In genomic region chr13:56189688-56190087, GRCm38 (mm10) we compare ENCODE assay signal across 14 mouse cellular contexts. TPM values are rescaled to one million over a fixed set of nuclear protein-coding genes. Genes with fewer than 3 reads are reported as not detected.
DNase-seq lines count a peak whose midpoint lies in the region; ATAC-seq and TF ChIP-seq lines count a peak whose summit lies in the region.
"Had no signal": no experiment of that assay in that cellular context is flagged by ENCODE, and none has a peak within 500 bp of the region (broad histone marks: within the 10 kb centered on the region; RNA-seq: fewer than 3 reads in every experiment).

No protein-coding gene starts in this region.

- no peaks in the 10 kb centered on the region for H3K27me3 ChIP-seq in liver, embryonic 14.5 days (ENCODE audit: control insufficient read depth, insufficient read depth, low read length)
- no peaks in the 10 kb centered on the region for H3K27me3 ChIP-seq in liver, embryonic 11.5 days (replicated peaks; ENCODE audit: control insufficient read depth, insufficient read depth, low read length)
- no peaks in the 10 kb centered on the region for H3K27me3 ChIP-seq in stomach, postnatal 0 days (ENCODE audit: control insufficient read depth, insufficient read depth, low read length)
- H3K27me3 ChIP-seq: embryonic facial prominence, embryonic 13.5 days; limb, embryonic 12.5 days; neural tube, embryonic 12.5 days had no signal

- H3K4me2 ChIP-seq in liver, embryonic 14.5 days (ENCODE audit: low read depth), result no peak overlapping the region
- no peak overlapping the region for H3K4me2 ChIP-seq in liver, embryonic 11.5 days
- H3K4me2 ChIP-seq in stomach, postnatal 0 days (replicated peaks; ENCODE audit: low read depth), result no peak overlapping the region
- H3K4me2 ChIP-seq: embryonic facial prominence, embryonic 13.5 days; heart, embryonic 13.5 days; limb, embryonic 12.5 days; neural tube, embryonic 12.5 days had no signal

- no peak for ATAC-seq in CD4-positive, CD25-positive, alpha-beta regulatory T cell, adult 4 months
- no peak for ATAC-seq in liver, embryonic 14.5 days (ENCODE audit: insufficient read depth)
- ATAC-seq in liver, embryonic 11.5 days (replicated peaks; ENCODE audit: low FRiP score), result no peak
- no peak for ATAC-seq in stomach, postnatal 0 days (ENCODE audit: low FRiP score, low TSS enrichment)

- WGBS in liver, embryonic 14.5 days (ENCODE audit: insufficient replicate concordance), result 47% methylated on average over 5 of the region's 5 CpGs
- WGBS in liver, embryonic 11.5 days, result 74% methylated on average over 5 of the region's 5 CpGs
- 72% methylated on average over 5 of the region's 5 CpGs for WGBS in stomach, postnatal 0 days

- peak; percentile 64 for TF ChIP-seq CTCF in liver, embryonic 14.5 days (IDR thresholded peaks at IDR 0.05; ENCODE audit: low read depth)
- TF ChIP-seq CTCF in stomach, postnatal 0 days (IDR thresholded peaks at IDR 0.05; ENCODE audit: low read depth), result peak; percentile 46

- H3K36me3 ChIP-seq in liver, embryonic 14.5 days (replicated peaks; ENCODE audit: control insufficient read depth, insufficient read depth, low read depth), result no peaks in the 10 kb centered on the region
- H3K36me3 ChIP-seq in liver, embryonic 11.5 days (ENCODE audit: control insufficient read depth, insufficient read depth, low read length), result no peaks in the 10 kb centered on the region
- H3K36me3 ChIP-seq in ES-E14 (ENCODE audit: control insufficient read depth, insufficient read depth, low read length, poor library complexity, severe bottlenecking), result no peaks in the 10 kb centered on the region
- H3K36me3 ChIP-seq in stomach, postnatal 0 days (ENCODE audit: control insufficient read depth, insufficient read depth, low read length), result no peaks in the 10 kb centered on the region
- H3K36me3 ChIP-seq: embryonic facial prominence, embryonic 13.5 days; heart, embryonic 13.5 days; limb, embryonic 12.5 days; neural tube, embryonic 12.5 days had no signal

- H3K27ac ChIP-seq in liver, embryonic 14.5 days, result no peak overlapping the region
- H3K27ac ChIP-seq in liver, embryonic 11.5 days (ENCODE audit: low read depth, low read length), result no peak overlapping the region
- no peak overlapping the region for H3K27ac ChIP-seq in ES-E14 (ENCODE audit: insufficient read depth, low read depth, low read length, poor library complexity, severe bottlenecking)
- no peak overlapping the region for H3K27ac ChIP-seq in stomach, postnatal 0 days (replicated peaks)
- H3K27ac ChIP-seq: embryonic facial prominence, embryonic 13.5 days; heart, embryonic 13.5 days; limb, embryonic 12.5 days; neural tube, embryonic 12.5 days had no signal

- no peak overlapping the region for H3K4me3 ChIP-seq in liver, embryonic 14.5 days (ENCODE audit: insufficient read depth in 1 of 2, low read depth in 2 of 2, low read length in 2 of 2)
- no peak overlapping the region for H3K4me3 ChIP-seq in liver, embryonic 11.5 days (ENCODE audit: low read depth, low read length)
- no peak overlapping the region for H3K4me3 ChIP-seq in ES-E14 (ENCODE audit: insufficient read depth in 1 of 2, low read depth in 1 of 2, low read length in 2 of 2, poor library complexity in 1 of 2, severe bottlenecking in 1 of 2)
- no peak overlapping the region for H3K4me3 ChIP-seq in stomach, postnatal 0 days (ENCODE audit: low read depth, low read length)
- H3K4me3 ChIP-seq: embryonic facial prominence, embryonic 13.5 days; heart, embryonic 13.5 days; limb, embryonic 12.5 days; neural tube, embryonic 12.5 days had no signal

- peak; percentile 59 for DNase-seq in CD4-positive, CD25-positive, alpha-beta regulatory T cell, adult 2 months (ENCODE audit: low read depth, low spot score)
- DNase-seq in liver, embryonic 14.5 days (ENCODE audit: low read depth in 3 of 3, low spot score in 3 of 3), result no peak
- no peak for DNase-seq in liver, embryonic 11.5 days (ENCODE audit: low spot score)
- no peak for DNase-seq in ES-E14 (ENCODE audit: low read depth, low spot score)
- DNase-seq in stomach, postnatal 0 days (ENCODE audit: low spot score), result no peak
- DNase-seq in frontal cortex, postnatal 14 days (ENCODE audit: low spot score in 2 of 2), result no peak
- DNase-seq in right cerebral cortex, postnatal 25 days, result no peak
- DNase-seq: cerebellum, adult 9-10 months; right cerebral cortex, postnatal 14 days had no signal

- no peak overlapping the region for H3K9ac ChIP-seq in liver, embryonic 14.5 days (replicated peaks)
- H3K9ac ChIP-seq in liver, embryonic 11.5 days (ENCODE audit: low read depth, low read length), result no peak overlapping the region
- no peak overlapping the region for H3K9ac ChIP-seq in ES-E14 (ENCODE audit: insufficient read depth, low read depth, low read length, poor library complexity, severe bottlenecking)
- H3K9ac ChIP-seq in stomach, postnatal 0 days (ENCODE audit: low read length), result no peak overlapping the region
- H3K9ac ChIP-seq: embryonic facial prominence, embryonic 13.5 days; heart, embryonic 13.5 days; limb, embryonic 12.5 days; neural tube, embryonic 12.5 days had no signal

- in situ Hi-C loops in ES-E14 (cut with MboI; ENCODE audit: low sequenced_read_pairs in 2 of 2, unreplicated experiment in 2 of 2), result loop anchor here in 1 of 2 experiments (10.0 kb wide), 1 partner anchor 55 kb away; no protein-coding TSS in a partner anchor

- no peak for TF ChIP-seq EP300 in liver, embryonic 14.5 days (IDR thresholded peaks at IDR 0.05; ENCODE audit: low read depth)
- no peak for TF ChIP-seq EP300 in stomach, postnatal 0 days (optimal IDR thresholded peaks at IDR 0.05)

- no peaks in the 10 kb centered on the region for H3K4me1 ChIP-seq in liver, embryonic 14.5 days (replicated peaks; ENCODE audit: control insufficient read depth in 2 of 2, insufficient read depth in 2 of 2, low read length in 1 of 2)
- H3K4me1 ChIP-seq in liver, embryonic 11.5 days (replicated peaks; ENCODE audit: control insufficient read depth, insufficient read depth, low read length), result no peaks in the 10 kb centered on the region
- H3K4me1 ChIP-seq in ES-E14 (ENCODE audit: control insufficient read depth in 2 of 2, insufficient read depth in 2 of 2, low read length in 2 of 2, poor library complexity in 1 of 2), result peaks cover 3 to 5% of the 10 kb centered on the region in 2 experiments; a peak in 2 of 4 replicates
- no peaks in the 10 kb centered on the region for H3K4me1 ChIP-seq in stomach, postnatal 0 days (replicated peaks; ENCODE audit: control insufficient read depth, insufficient read depth)
- H3K4me1 ChIP-seq: embryonic facial prominence, embryonic 13.5 days; heart, embryonic 13.5 days; limb, embryonic 12.5 days; neural tube, embryonic 12.5 days had no signal

- no peaks in the 10 kb centered on the region for H3K9me3 ChIP-seq in liver, embryonic 14.5 days (ENCODE audit: control insufficient read depth, low read length)
- no peaks in the 10 kb centered on the region for H3K9me3 ChIP-seq in liver, embryonic 11.5 days (ENCODE audit: control insufficient read depth, low read length)
- no peaks in the 10 kb centered on the region for H3K9me3 ChIP-seq in ES-E14 (ENCODE audit: control insufficient read depth, insufficient read depth, low read depth, low read length)
- H3K9me3 ChIP-seq in stomach, postnatal 0 days (ENCODE audit: control insufficient read depth, low read length), result no peaks in the 10 kb centered on the region
- H3K9me3 ChIP-seq: embryonic facial prominence, embryonic 13.5 days; neural tube, embryonic 12.5 days had no signal

TF ChIP-seq in ES-E14, 5 proteins besides CTCF, POLR2A, EP300 and RAD21:
- no peak for TF ChIP-seq CHD2 (IDR thresholded peaks at IDR 0.05; ENCODE audit: low read depth, low read length)
- no peak for TF ChIP-seq HCFC1 (IDR thresholded peaks at IDR 0.05; ENCODE audit: borderline replicate concordance, insufficient read depth, low read length)
- peak; percentile 84 for TF ChIP-seq ZNF384 (IDR thresholded peaks at IDR 0.05; ENCODE audit: low read depth, low read length)

RNA-seq across cellular contexts. Expression of gene Tifab, which starts 11.0 kb away (rescaled TPM):
- polyA plus RNA-seq in CD4-positive, CD25-positive, alpha-beta regulatory T cell, adult 4 months (2017; shearing (Covaris generic)), result under 1 TPM in 1 of 2 experiments, not detected in 1; 0.22 TPM
- 3.2 and 3.9 TPM in 2 replicates for polyA plus RNA-seq in liver, embryonic 14.5 days (2012; rRNA removed)
- 1.7 and 3.0 TPM in 2 replicates for polyA plus RNA-seq in liver, embryonic 14.5 days (2014; fragmentation: Nextera tagmentation; extraction: Ambion mirVana)
- polyA plus RNA-seq in liver, embryonic 11.5 days (2014; fragmentation: Nextera tagmentation; extraction: Ambion mirVana), result 1.9 and 2.2 TPM in 2 replicates
- total RNA-seq in ES-E14 (2012; rRNA removed), result 0.13 TPM in 1 of 2 replicates, not detected in the other
- 2.1 and 2.4 TPM in 2 replicates for polyA plus RNA-seq in stomach, postnatal 0 days (2015; fragmentation: Nextera tagmentation; extraction: Ambion mirVana)

RNA-seq across cellular contexts. Expression of gene H2afy, which starts 53.5 kb away (rescaled TPM):
- 100 to 1,000 TPM; 106 to 135 TPM for polyA plus RNA-seq in CD4-positive, CD25-positive, alpha-beta regulatory T cell, adult 4 months (2017; shearing (Covaris generic))
- 45.0 and 68.7 TPM in 2 replicates for polyA plus RNA-seq in liver, embryonic 14.5 days (2012; rRNA removed)
- polyA plus RNA-seq in liver, embryonic 14.5 days (2014; fragmentation: Nextera tagmentation; extraction: Ambion mirVana), result 78.8 and 79.0 TPM in 2 replicates
- polyA plus RNA-seq in liver, embryonic 11.5 days (2014; fragmentation: Nextera tagmentation; extraction: Ambion mirVana), result 230 and 233 TPM in 2 replicates
- total RNA-seq in ES-E14 (2012; rRNA removed), result 67.3 and 92.1 TPM in 2 replicates
- polyA plus RNA-seq in stomach, postnatal 0 days (2015; fragmentation: Nextera tagmentation; extraction: Ambion mirVana), result 150 and 157 TPM in 2 replicates
